Mouse (Mus musculus) spleen, adult 2 months (tissue): ENCODE data around the gene Sult6b2. TPM values are rescaled to one million over a fixed set of nuclear protein-coding genes. Genes with fewer than 3 reads are reported as not detected.

Experiments
- DNase-seq, 2 experiments: peaks; one replicate each; pipeline versions ENCODE4 v3.0.0 to v3.0.0-alpha.2; 2012 to 2021; ENCODE audit warnings: low spot score in 2 of 2, low read depth in 1 of 2
- H3K27ac ChIP-seq: fragments of 200-500 bp; 2 replicates; pipeline ENCODE4 v1.5.1; 2012; ENCODE audit warnings: low read length, inconsistent platforms; ENCODE audit not compliant: insufficient read depth
- H3K27me3 ChIP-seq: fragments of 200-500 bp; 2 replicates; pipeline ENCODE4 v1.6.1; 2012; ENCODE audit warnings: mild to moderate bottlenecking, moderate library complexity, low read length, inconsistent platforms; ENCODE audit not compliant: control insufficient read depth, insufficient read depth
- H3K36me3 ChIP-seq: fragments of 200-500 bp; 2 replicates; pipeline ENCODE4 v1.6.1; 2012; ENCODE audit warnings: mild to moderate bottlenecking, low read length, inconsistent platforms; ENCODE audit not compliant: control insufficient read depth, insufficient read depth
- H3K4me1 ChIP-seq: fragments of 200-500 bp; 2 replicates; pipeline ENCODE4 v1.6.1; 2011; ENCODE audit warnings: inconsistent platforms; ENCODE audit not compliant: control insufficient read depth, insufficient read depth, insufficient read length
- H3K4me3 ChIP-seq: fragments of 200-500 bp; 2 replicates; pipeline ENCODE4 v1.5.1; 2011; ENCODE audit warnings: mild to moderate bottlenecking, inconsistent platforms; ENCODE audit not compliant: insufficient read depth, insufficient read length; ENCODE audit errors: extremely low read depth
- CTCF ChIP-seq: fragments of 200-500 bp; IDR thresholded peaks from 2 replicates; pipeline ENCODE4 v1.5.1; 2011; ENCODE audit warnings: mild to moderate bottlenecking, inconsistent platforms; ENCODE audit not compliant: insufficient read depth, insufficient read length, insufficient replicate concordance; ENCODE audit errors: extremely low read depth
- POLR2A ChIP-seq: fragments of 200-500 bp; IDR thresholded peaks from 2 replicates; pipeline ENCODE4 v1.6.1; 2011; ENCODE audit warnings: low read depth, low read length, inconsistent platforms
- WGBS: fragments of 180-500 bp; shearing (Covaris S2); methylation state at CpG from one replicate; pipeline ENCODE4 v1.1.7; 2018; 5-methylcytosine and 5-hydroxymethylcytosine counted together
- polyA plus RNA-seq: library from polyadenylated mRNA; depleted of rRNA; stranded (reverse); fragments of >200 nt; gene quantifications from 2 replicates; pipeline ENCODE4 v1.2.3, GENCODE M21; 2012; rRNA removed

The Sult6b2 gene
- polyA plus RNA-seq, 1 experiment: not detected

DNA sequence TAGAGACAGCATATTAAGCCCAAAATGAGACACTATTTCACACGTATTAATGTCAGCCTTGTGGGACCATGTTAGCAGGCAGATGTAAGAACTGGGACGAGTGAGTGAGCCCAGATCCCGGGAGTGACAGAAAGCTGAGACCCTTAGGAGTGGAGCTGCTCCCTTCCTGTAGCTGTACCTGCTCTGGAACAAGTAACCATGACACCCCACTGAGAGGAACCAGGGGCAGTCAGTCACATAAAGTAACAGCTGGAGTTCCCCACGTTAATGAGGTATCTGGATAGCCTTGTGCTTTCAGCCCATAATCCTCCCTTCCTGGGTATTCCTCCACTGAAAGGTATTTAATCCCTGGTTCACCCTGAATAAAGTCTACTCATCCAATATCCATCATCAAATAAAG is 61.1 kb downstream of the Sult6b2 start:
- TF ChIP-seq POLR2A (no peak), CTCF (no peak)
- no peak for DNase-seq
- Histone ChIP-seq H3K36me3 (no peaks in the 10 kb centered on the region), H3K4me3 (no peak overlapping the region), H3K27ac (no peak overlapping the region), H3K4me1 (no peaks in the 10 kb centered on the region), H3K27me3 (no peaks in the 10 kb centered on the region)
- WGBS: 81% methylated on average over 4 of the region's 4 CpGs

GRCm38 (mm10) chr6:142741763-142742162 is 62.5 kb downstream of the Sult6b2 start:
- DNase-seq: no peak
- TF ChIP-seq POLR2A: no peak
- no peak for TF ChIP-seq CTCF
- WGBS: 91% methylated on average over 6 of the region's 6 CpGs
- H3K4me1 ChIP-seq: no peaks in the 10 kb centered on the region
- no peak overlapping the region for H3K4me3 ChIP-seq
- no peaks in the 10 kb centered on the region for H3K36me3 ChIP-seq
- no peak overlapping the region for H3K27ac ChIP-seq
- H3K27me3 ChIP-seq: no peaks in the 10 kb centered on the region

DNA sequence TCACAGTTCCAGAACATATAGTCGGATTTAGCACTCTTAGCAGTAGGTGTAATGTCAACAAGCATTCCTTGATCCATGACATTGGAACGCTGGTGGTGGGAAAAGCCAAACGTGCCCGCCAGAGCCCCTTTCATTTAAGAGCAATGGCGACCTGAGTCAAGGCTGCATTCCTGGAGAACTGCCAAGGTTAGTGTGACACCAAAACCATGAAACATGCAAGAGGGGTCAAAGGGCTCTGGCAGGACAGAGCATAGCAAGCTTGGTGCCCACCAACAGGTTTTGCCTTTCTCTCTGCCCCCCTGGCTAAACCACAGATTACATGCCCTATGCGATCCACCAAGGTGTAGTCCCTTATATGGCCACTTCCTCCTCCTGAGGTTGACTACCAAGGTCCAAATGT is 65.7 kb downstream of the Sult6b2 start:
- no peaks in the 10 kb centered on the region for H3K4me1 ChIP-seq
- H3K36me3 ChIP-seq: no peaks in the 10 kb centered on the region
- 83% methylated on average over 6 of the region's 6 CpGs for WGBS
- H3K27ac ChIP-seq: no peak overlapping the region
- no peak overlapping the region for H3K4me3 ChIP-seq
- H3K27me3 ChIP-seq: no peaks in the 10 kb centered on the region
- DNase-seq: no peak
- TF ChIP-seq POLR2A: no peak
- TF ChIP-seq CTCF: no peak

DNA sequence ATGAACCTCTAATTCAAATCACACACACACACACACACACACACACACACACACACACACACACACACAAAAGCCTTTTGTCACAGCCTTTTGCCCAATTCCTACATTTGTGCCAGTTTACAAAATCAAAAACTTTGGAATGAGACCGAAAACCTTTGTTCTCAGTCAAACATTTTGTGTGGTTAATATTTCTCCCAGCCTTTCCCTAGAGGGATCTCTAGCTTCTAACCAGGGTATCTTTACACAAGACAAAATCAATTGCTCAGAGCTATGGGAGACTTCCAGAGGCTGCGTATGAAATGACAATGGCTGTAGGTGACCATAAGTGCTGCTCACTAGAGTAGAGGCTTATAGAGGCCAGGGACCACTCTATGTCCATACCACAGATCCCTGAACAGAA is 66.1 kb downstream of the Sult6b2 start:
- H3K36me3 ChIP-seq: no peaks in the 10 kb centered on the region
- no peak overlapping the region for H3K4me3 ChIP-seq
- no peak for DNase-seq
- no peaks in the 10 kb centered on the region for H3K4me1 ChIP-seq
- H3K27ac ChIP-seq: no peak overlapping the region
- TF ChIP-seq POLR2A: no peak
- no peak for TF ChIP-seq CTCF
- 90% methylated on average over 2 of the region's 2 CpGs for WGBS
- no peaks in the 10 kb centered on the region for H3K27me3 ChIP-seq

DNA sequence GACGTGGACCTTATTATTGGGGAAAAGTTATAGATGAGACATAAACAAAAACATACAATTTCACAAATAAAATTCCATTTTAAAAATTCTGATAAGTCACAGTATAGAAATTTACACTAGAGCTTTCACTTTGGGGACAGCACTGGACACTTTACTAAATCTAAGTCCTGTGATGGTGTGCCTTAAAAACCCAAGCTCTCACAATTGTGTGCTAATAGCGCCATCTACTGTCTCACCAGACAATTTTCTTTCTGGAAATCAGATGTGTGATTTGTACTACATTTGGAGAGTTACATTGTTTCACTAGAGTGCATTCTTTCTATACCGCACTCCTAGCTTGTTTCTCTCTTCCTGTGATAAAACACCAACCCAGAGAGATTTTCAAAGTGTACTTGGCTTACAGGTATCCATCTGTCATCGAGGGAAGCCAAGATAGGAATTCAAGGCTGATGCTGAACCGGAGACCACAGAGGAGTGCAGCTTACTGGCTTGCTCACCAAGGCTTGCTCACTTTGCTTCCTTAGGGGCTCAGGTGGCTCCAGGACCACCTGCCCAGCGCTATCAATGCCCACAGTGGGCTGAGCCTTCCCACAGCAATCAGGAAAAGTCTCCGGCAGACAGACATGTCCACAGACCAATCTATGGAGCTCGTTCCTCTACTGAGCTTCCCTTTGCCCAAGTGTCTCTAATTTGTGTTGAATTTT is 68.8 kb downstream of the Sult6b2 start:
- 49% methylated on average over 8 of the region's 8 CpGs for WGBS
- TF ChIP-seq CTCF: no peak
- TF ChIP-seq POLR2A: no peak

More for the DNA sequence above, 68.8 kb downstream of the Sult6b2 start:
- no peaks in the 10 kb centered on the region for H3K27me3 ChIP-seq
- no peak overlapping the region for H3K27ac ChIP-seq
- H3K36me3 ChIP-seq: no peaks in the 10 kb centered on the region
- H3K4me3 ChIP-seq: no peak overlapping the region
- no peaks in the 10 kb centered on the region for H3K4me1 ChIP-seq
- no peak for DNase-seq

Other genes starting within 250 kb of the Sult6b2 start
- gene Kcnj8, start 232.9 kb downstream of the Sult6b2 start, polyA plus RNA-seq: 12.0 and 12.8 TPM in 2 replicates
- 1.8 and 2.0 TPM in 2 replicates for gene Abcc9, start 102.2 kb downstream of the Sult6b2 start, polyA plus RNA-seq
- gene Cmas, start 47.8 kb downstream of the Sult6b2 start, polyA plus RNA-seq: 34.3 and 34.5 TPM in 2 replicates
- gene St8sia1, start 159.9 kb upstream of the Sult6b2 start, polyA plus RNA-seq: 1.9 and 2.5 TPM in 2 replicates